Mouse (Mus musculus): ENCODE results near the gene Med13l.
A peak's percentile ranks its signal among the peaks of the same experiment; 100 is the strongest.

Med13l gene

DNA sequence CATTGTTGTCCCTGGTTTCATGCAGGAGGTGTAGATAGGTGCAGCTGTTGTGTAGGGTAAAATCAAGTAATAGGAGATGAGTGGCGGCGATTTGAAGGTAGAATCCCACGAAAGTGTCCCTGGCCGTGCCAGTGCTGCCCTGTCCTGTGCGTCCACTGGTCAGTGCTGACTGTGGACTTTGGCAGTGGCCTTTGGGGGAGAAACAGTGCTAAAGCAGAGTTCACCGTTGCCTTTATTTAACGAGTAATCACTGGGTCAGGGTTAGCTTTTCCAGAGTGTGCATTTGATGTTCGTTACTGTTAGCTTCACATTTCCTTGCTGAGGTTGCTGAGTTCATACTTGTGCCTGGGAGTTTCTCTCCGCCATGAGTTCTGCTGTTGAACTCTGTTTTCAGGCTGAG lies 133.5 kb downstream of the Med13l start:
- no peak for DNase-seq (ENCODE audit: low spot score)

DNA sequence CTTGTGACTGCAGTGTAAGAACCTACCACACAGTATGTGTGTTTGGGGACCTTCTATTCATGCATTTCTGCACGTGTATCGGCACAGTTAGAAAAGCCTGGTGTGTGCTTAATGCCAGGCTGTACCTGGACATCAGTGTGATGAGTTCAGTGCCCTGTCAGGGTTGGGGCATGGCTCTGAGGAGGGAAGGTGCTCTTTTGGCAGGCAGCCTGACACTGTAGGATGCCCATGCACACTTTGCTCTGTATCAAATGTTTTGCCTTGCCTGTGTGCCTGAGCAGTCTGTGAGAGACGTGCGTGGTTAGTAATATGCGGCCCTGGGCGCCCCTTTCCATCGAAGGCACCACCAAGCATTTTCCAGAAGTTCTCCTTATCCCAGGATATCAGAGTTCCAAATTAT lies 136.6 kb downstream of the Med13l start:
- DNase-seq (ENCODE audit: low spot score) = no peak

DNA sequence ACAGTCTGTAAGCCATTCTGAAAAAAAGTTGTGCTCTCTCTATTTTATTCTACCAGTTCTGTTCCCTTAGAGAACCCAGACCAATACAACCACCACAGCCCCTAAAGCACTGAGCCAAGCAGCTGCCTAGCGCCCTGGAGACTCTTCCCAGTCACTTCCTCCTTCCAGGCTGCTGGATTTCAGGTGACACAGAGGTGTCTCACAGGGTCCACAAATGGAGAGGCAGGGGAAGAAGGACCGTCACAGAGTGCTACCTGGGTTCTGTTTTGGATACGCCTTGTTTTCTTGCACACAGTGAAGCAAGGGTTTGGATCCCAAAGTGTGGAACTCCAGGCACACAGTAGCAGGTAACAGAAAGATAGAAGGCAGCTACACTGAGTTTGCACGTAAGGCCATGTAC lies 140.5 kb downstream of the Med13l start:
- no peak for DNase-seq (ENCODE audit: low spot score)

DNA sequence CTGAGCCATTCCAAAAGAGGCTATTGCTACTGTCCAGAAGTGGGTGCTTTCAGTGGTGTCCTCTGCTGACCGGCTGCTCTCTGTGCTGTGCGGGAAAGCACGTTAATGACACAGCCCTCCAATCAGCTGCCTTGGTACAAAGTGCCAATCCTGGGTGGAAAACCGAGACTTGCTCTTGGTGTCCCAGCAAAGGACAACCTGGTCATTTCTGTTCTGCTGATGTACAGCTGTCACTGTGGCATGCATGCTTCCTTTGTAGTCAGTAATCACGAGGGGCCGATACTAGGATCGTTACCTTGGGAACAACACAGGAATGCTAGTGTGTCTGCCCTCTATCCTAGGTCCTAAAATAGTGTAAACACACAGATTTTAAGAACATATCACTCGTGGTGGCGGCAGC lies 142.2 kb downstream of the Med13l start:
- DNase-seq (ENCODE audit: low spot score) = no peak

DNA sequence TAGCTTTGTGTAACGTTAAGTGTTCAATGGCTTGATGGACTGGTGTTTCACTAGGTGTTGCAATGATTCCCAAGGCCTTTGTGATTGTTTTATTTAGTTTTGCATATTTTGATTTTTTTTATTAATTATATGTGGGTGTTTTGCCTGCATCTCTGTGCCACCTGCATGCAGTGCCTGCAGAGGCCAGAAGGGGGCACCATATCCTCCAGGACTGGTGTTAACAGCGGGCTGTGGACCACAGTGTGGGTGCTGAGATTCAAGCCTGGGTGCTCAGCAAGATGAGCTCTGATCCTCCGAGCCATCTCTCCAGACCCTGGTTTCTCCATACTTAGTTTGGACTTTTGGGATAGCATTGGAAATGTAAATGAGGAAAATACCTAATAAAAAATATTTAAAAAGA lies 143.7 kb downstream of the Med13l start:
- DNase-seq (ENCODE audit: low spot score) = no peak

DNA sequence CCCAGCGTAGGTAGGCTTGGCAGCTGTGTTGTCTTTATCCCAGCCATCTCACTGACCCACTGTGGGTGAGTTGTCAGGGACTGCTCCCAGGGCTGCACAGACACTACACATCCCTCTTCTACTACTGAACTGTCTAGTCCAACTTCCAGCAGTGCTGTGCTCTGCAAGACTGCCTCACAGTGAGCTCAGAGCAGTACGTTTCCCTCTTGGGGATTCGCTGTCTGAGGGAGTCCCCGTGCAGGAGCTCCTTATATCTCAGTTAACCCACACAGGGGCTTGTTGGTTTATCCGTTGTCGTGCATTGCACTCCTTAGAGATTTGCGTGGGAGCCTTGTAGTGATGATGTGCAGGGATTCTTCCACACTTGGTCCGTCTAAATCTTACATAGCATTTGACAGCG lies 144.5 kb downstream of the Med13l start:
- no peak for DNase-seq (ENCODE audit: low spot score)

DNA sequence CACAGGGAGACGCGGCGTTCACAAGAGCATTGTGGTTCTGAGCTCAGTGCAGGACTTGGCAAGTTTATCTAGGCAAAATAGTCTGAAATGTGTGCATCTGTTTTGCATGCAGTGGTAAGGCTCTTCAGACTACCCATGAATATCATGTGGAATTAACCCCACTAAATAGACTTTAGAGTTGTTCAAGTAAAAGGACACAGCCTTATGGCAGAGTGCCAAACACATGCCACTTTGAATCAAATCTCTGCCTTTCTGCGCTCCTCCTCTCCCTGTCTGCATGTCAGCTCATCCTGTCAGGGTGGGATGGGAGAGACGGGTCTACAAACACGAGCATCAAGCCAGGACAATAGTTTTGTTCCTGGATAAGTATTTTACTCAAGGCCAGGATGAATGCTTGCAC lies 145.5 kb downstream of the Med13l start:
- DNase-seq (ENCODE audit: low spot score) = peak; percentile 50

DNA sequence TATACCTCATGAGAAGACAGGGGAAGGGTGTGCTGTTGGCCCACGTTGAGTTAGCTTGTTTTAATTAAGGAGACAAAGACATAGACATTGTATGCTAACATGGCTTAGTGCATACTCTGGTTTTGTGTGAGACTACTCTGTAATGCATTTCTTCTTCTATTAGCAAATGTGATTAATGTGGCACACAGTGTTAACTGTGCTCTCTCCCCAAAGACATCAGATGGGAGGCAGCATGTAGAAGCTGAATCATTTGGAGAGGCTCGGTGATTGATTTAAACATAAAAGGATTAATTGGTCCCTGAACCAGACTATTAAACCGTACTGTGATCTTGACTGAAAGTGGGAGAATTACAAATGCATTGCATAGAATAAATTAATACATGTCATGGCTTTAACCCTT lies 145.9 kb downstream of the Med13l start:
- DNase-seq (ENCODE audit: low spot score) = no peak

DNA sequence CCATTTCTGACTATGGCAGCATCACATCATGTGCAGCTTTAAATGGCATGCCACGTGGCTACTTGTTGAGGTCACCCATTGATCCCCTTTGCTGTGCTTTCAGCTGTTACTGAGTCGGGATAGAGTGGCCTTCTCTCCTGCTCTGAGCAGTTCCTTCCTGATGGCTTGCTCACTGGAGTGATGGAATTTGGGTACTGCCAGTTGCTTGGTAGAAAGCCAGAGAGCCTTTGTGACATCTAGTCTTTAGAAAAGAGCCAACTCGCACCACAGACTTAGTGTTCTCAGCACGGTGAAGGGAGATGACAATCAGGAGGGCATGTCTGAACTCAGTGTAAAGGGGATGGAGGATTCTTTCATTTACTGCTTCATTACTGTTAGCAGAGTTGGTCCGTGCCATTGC lies 147.0 kb downstream of the Med13l start:
- no peak for DNase-seq (ENCODE audit: low spot score)

DNA sequence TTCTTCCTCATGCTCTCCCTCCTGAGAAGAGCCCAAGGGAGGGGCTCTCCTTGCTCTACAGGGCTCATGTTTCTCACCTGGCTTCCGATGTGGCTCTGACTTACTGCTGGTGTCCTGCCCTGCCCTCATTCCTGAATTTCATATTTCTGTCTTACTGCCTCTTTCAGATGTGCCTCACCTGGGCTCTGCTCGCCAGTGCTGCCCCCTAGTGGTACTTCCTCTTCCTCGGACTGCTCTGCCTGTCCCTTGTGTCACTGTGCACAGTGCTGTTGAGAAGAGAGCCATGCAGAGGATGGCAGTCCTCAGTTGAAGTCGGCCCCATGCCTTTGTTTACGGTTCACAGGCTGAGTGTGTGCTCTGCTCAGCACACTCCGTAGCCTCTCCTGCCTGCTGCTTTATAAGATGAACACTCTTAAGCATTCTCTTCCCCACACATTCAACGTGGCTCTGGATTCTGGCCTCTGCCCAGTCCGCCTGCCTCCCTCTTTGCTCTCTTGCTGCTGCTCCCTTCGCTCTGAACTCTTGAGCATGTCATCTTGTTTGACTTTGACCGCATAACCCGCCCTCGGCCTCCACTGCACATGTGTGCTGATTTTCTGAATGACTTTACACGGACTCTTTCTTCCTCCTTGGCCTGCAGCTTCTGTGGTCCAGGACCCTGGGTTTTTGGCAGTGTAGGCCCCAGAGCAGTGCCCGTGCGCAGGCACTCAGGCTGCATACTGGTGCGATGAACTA lies 147.9 kb downstream of the Med13l start:
- DNase-seq (ENCODE audit: low spot score) = peak; percentile 58

DNA sequence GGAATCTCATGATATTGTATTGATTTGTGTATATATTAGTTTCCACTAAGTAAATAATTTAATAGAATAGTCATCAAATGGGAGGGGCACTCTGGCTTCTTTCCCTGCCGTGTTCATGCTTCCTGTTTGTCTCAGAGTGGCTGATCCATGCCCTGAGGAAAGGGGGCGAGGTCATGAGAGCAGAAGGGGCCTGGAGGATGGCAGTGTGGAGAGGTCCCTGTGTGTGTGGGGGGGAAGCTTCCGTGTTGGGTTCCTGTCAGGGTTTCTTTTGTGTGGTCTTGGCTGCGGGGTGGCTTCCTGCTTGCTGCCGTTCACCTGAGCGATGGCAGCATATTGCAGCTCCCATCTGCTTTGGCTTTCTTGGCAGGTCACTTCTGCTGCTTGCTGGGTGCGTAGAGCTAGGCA lies 149.4 kb downstream of the Med13l start:
- DNase-seq (ENCODE audit: low spot score) = no peak

DNA sequence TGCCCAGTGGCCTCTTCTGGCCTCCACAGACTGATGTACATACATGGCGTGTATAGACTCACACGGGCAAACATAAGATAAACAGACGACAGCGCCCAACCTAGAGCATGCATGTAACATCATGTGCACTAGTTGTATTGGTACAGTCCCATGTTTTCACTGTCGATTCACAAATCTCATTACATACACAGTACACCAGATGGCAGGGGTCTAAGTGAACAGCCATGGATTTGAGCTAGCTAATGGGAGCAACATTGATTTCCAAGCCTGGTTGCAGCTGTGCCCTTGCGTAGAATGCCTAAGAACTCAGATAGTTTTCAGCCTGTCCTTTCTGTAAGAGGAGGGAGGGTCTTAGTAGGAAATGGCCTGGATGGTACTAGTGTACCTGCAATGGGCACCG lies 155.0 kb downstream of the Med13l start:
- no peak for DNase-seq (ENCODE audit: low spot score)

DNA sequence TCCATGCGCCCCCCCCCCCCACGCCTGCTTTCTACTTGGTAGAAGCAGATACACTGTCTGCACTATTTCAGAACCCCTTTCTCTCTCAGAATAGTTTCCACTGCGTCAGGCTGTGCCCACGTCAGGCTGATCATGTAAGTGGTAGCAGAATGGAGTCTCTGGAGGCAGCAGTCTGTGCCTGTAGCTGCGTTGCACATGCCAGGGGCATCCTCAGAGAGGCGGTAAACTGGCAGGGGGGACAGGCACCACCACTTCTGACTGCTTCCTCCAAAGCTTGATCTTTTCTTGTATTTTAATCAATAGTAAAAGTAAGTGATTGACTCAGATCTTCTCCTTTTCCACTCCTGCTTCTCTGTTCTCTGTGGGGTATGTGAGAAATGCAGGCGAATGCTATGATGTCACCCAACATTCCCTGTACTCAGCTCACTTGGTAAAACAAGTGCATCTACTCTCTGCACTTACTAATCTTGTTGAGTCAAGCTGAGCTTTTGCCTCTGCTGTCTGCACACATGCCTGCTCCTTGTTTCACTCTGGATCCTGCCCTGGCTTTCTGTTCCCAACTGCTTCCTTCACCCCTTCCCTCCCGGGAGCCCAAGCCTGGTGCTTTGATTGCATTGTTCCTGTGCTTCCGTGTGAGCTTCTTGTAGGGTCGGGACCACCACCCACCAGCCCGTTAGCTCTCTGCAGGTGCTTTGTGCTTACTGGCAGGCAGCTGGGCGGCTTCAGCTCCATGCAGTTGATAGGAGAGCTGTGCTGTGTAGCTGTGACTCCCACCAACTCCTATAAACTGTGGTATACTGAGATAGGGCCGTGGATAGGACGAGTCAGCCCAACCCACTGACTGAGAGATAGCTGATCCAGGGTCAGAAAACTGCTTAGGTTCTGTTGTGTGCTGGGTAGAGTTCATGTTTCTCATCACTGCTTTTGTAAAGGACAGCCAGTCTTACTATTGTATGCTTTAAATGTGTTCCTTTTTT lies 156.1 kb downstream of the Med13l start:
- DNase-seq (ENCODE audit: low spot score) = no peak

DNA sequence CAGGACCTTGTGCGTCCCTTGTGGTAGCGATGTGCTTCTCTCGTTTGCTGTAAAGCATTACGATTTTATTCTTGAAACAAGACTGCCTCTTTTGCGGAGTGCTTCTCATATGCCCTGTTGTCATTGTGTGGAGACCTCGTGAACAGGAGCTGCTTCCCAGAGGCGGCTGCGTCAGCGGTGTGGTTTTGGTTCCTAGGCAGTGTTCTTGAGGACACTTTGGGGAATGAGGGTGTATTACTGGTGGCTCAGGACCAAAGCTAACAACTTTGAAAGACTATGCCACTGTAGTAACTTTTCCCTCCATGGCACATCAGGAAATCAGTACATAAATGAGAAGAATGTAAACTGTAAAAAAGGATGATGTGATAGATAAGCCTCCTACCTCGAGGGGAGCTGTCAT lies 157.0 kb downstream of the Med13l start:
- DNase-seq (ENCODE audit: low spot score) = no peak

DNA sequence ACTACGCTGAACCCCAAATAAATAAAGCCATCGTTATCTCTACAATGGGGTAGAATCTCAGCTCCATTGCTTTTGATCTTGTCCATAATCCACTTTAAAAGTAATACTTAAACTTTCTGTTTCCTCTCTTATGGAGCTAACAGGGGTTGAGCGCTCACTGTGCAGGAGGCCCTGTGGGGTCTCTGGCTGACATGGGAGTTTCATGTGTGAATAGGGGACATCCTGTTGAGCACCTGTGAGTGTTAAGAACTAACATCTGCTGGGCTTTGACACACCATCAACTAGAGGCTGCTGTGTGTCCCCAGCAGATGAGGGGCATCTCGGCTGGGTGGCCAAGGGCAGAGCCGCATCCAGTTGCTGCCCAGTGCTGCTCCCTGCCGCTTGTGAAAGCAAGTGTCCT lies 157.6 kb downstream of the Med13l start:
- DNase-seq (ENCODE audit: low spot score) = no peak

DNA sequence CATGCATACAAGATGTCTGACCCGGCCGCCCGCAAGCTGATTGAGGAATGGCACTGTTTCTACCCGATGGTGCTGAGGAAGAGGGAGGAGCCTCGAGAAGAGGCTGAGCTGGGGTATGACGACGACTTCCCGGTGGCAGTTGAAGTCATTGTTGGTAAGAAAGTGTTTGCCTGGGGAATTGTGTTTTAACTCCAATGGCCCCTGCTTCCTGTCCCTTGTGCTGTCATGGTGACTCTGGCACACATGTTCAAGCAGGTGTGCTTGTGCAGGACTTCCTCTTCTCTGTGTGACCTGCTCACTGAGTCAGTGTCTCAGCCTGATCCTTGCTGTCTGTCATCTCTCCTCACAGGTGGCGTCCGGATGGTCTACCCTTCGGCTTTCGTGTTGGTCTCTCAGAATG lies 160.9 kb downstream of the Med13l start:
- DNase-seq (ENCODE audit: low spot score) = no peak

DNA sequence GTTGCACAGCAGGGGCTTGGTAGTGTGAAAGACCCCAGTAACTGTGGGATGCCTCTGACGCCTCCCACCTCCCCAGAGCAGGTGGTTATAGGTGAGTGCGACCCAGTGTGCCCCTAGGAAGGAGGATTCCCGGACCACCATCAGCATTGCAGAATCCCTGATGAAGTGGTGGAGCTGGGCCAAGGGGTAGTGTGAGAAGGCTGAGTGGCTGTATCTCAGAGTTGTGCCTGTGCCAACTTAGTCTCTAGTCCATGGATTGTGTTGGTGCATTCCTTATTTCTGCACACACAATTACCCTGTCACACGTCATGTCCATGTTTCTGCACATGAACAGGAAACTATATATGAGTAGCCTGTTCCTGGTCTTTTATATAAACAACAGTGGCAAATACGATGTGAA lies 161.4 kb downstream of the Med13l start:
- no peak for DNase-seq (ENCODE audit: low spot score)

DNA sequence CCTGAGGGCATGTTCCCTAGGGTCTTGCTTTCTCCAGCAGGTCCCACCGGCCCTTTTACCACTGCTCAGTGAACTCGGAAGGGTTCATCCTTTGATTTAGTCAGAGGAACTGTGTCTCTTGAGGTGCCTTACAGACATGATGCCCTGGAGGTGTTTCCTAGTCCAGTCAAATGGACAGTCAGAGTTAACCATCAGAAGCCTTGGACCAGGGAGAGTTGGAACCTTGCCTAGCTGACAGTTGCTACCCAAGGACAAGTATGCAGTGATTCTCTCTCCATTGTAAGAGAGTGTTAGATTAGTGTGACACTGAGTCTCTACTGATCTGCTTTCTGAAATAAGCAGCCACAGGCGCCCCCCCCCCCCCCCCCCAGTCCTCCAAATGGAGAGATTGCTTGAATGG lies 162.0 kb downstream of the Med13l start:
- DNase-seq (ENCODE audit: low spot score) = no peak

DNA sequence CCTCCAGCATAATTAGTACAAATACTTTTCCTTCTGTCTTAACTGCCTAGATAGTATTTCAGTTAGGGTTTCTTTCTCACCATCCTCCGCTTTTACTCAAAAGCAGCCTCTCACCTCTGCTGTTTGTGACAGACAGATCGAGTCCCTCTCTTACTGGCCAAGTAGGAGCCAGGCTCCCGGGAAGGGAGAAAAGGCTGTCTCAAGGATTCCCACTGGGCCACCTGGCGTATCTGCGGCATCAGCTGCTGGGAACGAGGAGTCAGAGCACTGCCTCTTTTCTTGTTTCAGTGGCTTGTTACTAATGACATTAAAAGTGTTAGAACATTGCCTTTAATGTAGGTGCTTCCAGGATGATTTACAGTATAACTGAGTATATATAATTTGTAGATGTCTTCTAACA lies 164.9 kb downstream of the Med13l start:
- DNase-seq (ENCODE audit: low spot score) = no peak

DNA sequence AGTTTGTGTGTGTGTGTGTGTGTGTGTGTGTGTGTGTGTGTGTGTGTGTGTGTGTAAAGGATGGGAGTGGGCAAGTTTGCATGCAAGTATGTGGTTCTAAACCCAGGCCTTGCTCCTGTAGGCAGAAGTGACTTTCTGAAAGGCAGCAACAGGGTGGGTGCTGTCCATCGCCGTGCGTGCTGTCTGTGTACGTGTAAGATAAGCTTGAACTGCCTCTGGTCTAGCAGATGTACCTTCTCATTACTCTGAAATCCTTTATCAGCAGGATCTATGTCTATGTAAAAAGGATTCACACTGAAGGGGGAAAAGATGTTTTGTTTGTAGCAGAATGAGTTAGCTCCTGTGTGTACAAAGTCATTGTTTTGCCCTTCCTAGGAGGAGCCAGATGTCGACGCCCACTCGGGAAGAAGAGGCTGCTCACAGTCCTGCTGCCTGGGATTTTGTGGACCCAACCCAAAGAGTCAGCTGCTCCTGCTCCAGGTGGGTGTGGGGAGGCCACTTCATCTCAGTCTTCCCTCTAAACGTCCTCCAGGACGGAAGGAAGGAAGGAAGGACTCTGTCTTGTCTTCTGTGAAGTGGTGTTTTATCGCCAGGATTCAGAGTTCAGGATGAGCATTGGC lies 165.5 kb downstream of the Med13l start:
- no peak for DNase-seq (ENCODE audit: low spot score)

DNA sequence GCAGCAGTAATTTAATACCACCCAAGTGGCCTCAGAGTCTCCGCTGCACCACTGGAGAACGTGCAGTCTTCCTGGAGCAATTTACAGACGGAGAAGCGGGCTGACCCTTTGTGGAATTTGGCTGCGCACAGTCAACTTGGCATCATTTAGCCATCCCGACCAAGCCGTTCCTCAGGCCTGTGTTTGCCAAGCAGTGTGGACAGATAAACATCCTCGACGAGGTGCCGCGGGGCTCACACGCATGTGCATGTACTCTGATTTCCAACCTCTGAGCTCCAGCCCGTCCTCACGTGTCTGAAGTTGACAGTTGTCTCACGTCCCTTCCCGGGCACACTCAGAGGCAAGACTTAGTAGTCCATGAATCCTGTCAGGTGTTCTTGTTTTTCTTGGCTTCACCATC lies 166.9 kb downstream of the Med13l start:
- DNase-seq (ENCODE audit: low spot score) = no peak

DNA sequence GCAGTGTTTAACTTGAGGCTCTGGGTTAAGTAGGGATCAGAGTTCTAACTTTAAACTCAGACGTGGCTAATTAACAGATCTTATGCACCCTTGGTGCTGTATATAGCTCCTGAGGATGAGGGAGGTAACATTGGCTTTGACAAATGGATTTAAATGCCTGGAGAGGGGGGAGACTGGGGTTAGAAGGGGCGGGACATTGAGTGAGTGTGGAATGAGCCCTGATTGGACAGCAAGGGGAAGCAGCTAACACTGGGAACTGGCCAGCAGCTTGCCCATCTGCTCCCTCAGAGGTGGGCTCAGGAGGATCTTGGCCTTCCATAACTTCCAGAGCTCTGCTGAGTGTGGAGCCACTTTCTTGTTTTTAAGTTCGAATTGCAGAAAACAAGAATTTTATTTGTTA lies 171.7 kb downstream of the Med13l start:
- no peak for DNase-seq (ENCODE audit: low spot score)

DNA sequence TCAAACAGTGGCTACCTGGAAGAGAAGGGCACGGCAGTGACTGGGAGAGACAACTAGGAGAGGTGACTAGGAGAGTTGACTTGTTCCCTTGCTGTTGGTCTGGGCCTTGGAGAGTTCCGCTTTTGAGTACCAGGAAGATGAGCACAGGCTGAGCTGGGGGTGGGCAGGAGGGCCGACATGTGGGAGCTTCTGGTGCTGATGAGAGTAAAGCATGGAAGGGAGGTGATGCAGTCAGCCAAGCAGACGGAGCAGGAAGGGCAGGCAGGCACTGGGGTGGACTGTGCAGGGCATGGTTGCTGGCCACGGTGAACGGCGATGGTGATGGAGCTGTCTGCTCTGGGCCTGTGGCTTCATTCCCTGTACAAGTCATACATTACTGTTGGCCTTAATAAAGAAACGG lies 172.2 kb downstream of the Med13l start:
- no peak for DNase-seq (ENCODE audit: low spot score)

Measured in MN1 (cell line).